Mouse (Mus musculus) heart, adult 8-10 months (tissue): ENCODE measurements around the gene Fam163b. TPM values are rescaled to one million over a fixed set of nuclear protein-coding genes. Genes with fewer than 3 reads are reported as not detected.
A peak's percentile ranks its signal among the peaks of the same experiment; 100 is the strongest.

Source experiments
- DNase-seq: peaks from one replicate; pipeline ENCODE4 v3.0.0; 2022; ENCODE audit warnings: low spot score
- total RNA-seq, 4 experiments: library from RNA; stranded (reverse); gene quantifications; 2 replicates each; pipeline ENCODE4 v1.2.4; 2022

Fam163b gene
- under 1 TPM; 0.27 to 0.63 (median 0.48) TPM for total RNA-seq

DNA sequence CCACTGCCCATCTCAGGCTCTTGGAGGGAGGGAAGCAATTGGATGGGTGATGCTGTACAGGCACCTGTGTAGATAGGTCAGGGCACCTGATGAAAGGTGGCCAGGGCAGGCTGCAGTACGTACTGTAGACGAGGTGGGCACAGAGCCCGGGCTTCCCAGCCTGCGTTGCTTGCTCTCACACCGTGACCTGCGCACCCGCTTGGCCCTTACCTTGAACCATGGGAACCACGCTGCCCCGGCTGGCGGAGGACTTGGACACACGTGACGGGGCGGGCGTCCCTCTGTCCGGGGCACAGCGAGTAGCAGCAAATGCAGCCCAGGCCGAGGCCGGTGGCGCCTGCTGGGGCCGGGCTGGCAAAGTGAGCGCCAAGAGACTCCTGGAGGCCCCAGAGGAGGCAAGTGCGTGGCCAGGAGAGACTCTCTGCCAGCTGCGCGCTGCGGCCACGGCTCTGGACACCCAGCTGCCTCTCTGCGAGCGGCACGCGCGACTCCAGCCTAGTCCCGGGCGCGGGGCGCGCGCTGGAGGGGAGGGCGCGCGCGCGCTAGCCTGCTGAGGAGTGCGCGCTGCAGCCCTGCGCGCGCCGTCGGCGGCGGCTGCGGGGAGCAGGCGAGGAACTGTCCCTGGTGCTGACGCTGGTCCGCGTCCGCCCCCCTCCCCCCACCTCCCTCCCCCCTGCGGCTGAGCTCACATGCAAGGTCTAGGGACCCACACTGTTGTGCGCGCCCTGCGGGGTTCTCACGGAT, at the start of gene Fam163b:
TSS of gene Fam163b (minus strand) at position 542 of the 744 bp plus-strand sequence.
- no peak for DNase-seq

DNA sequence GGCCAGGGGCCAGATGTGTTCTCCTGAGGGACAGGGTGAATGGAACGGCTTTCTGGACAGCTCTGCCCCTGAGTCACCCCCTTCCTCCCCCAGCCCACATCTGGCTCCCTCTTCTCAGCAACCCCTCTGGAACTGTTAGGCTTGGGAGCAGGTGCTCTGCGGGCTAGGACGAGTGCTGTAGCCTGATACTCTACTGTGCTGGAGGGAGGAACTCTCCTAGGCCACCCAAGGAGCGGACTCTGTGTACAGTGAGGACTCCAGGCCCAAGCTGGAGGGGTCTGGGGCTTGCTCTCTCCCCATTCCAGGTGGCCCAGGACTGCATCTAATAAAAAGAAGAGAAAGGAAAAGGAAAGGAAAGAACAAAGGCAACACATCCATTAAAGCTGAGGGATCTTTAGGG, 47.7 kb upstream of the Fam163b start:
- no peak for DNase-seq

DNA sequence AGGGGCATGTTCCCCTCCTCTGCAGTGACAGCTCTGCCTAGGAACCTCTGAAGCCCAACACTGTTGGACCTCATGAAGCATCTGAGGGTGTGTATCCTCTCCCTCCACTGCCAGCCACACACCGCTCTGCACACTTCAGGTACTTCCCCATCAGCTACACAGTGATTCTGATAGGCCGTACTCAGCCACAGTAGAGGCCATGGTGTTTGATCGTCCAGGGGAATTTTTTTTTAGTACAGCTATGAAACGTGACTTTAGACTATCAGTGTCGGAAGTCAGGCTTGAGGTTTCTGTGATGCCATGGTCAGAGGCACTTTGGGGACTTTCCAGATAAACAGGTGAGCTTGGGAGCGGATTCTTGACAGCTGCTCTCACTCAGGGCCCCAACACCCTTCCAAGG, 45.2 kb upstream of the Fam163b start:
- no peak for DNase-seq

DNA sequence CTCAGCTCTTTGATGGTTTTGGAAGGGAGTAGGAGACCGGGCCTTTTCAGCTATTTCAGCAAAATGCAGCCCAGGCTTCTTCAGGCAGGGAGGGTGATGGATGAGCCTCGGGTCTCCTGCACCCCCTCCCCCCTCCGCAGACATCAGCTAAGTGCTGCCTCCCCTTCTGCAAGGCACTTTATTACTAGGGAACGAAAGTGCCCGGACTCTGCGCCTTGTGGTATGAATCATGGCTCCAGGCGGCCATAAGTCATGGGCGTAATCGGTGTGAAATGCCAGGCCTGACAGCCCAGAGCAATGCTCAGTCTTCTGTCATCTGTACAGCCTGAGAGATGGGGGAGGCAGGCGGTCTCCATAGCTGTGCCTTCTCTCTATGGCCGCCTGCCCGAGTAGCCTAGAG, 41.4 kb upstream of the Fam163b start:
- no peak for DNase-seq

DNA sequence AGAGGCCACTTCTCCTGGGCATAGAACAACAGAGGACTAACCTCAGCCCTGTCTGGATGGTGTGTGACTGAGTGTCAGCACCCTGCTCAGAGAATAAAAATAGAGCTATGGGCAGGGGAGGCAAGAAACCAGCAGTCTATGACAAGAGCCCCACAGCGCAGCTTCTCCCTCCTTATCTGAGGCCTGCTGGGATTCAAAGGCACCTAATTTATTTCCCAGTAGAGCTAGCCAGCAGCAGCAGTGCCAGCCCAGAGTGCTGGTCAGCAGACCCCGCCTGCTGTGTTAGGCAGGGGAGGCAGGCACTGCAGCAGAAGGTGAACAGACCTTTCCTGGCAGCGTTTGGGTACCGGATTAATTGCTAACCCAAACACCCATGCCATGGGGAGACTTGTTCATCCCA, 39.6 kb upstream of the Fam163b start:
- DNase-seq = peak; percentile 54

DNA sequence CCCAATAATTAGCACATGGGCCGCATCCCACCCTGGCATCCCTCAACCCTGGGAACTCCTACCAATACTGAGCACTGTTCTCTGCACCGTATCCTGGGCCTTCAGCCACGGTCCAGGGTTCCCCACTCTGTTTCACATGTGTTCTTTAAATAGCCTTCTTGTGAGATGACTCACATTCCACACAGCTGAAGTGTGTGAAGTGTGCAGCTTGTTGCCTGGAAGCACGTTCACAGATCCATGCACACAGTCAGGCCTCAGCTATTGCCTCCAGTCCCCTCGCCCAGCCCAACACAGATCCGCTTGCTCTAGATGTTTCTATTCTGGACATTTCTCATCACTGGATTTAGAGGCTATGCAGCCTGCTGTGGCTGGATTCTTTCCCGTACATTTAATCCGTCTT, 36.8 kb upstream of the Fam163b start:
- DNase-seq = no peak

DNA sequence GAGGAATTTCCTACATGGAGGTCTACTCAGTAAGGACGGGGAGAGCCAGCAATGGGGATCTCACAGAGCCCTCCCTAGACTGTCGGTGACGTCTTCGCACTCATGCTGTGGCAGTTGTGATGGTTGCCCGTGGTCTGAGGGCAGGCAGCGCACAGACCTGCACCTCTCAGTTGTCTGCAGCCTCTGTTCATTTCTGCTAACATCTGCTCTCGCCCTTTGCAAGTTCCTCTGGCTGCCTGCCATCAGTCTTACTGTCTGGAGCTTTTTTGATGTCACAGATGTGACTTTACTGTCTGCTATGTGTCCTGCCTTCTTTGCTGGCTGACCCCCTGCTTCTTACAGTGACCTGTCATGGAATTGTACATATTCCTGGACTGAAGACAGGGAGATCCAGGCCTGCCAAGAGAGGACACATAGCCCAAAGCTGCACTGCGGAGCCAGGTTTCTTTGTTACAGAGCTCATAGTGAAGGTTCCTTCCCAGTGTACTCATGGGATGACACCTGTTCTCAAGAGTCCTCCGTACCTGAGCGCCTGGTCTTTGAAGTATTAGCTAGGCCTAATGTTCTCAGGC, 33.5 kb upstream of the Fam163b start:
- DNase-seq = no peak

DNA sequence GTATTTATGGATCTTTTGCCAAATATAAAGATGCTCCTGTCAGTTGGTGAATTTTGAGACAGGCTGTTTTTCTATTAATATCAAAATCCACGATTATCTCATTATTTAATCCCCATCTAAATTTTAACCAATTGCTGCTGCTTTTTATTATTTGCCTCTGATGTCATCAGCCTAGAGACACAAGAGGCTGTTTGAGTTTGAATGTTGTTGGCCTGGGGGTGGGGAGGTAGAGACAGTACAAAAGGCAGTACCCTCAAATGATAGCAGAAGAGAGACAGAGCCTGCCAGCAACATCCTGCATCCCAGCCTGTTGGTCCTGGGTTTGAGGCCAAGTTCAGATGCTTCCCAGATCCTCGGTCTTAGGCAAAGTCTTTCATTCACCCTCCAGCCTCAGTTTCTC, 32.0 kb upstream of the Fam163b start:
- no peak for DNase-seq

DNA sequence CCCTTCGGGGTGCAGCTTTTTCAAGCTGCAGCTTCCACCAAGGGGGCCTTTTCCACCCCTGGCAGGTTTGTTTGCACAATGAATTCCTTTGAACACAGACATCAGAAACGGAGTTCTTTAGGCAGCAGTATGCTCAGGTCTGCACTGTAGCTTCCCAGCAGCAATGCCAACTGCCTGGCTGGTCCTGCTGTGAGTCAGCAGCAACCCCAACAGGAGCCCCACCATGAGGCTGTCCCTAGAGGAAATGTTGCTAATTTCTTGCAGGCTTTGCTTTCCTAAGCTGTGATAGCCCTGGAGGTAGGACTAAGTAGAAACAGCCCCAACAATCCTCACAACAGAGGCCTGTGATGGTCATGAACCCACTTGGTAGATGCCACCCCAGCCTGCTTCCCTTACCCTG, 24.7 kb upstream of the Fam163b start:
- DNase-seq = no peak

DNA sequence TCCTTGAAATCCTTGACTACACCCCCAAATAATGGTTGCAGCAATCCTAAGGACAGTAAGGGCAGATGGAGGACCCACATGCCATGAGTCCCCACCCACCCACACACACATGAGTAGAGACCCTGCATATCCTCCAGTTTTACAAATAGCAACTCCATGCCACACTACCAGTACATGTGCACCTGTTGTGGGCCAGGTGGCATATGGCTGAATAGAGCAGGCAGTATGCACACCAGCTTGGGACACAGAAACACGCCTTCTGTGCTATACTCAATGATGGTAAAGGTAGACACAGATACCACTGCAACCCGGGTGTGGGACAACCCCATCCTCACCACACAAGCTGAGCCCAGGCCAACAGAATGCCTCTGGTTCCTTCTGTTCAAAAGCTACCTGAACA, 23.8 kb upstream of the Fam163b start:
- no peak for DNase-seq

DNA sequence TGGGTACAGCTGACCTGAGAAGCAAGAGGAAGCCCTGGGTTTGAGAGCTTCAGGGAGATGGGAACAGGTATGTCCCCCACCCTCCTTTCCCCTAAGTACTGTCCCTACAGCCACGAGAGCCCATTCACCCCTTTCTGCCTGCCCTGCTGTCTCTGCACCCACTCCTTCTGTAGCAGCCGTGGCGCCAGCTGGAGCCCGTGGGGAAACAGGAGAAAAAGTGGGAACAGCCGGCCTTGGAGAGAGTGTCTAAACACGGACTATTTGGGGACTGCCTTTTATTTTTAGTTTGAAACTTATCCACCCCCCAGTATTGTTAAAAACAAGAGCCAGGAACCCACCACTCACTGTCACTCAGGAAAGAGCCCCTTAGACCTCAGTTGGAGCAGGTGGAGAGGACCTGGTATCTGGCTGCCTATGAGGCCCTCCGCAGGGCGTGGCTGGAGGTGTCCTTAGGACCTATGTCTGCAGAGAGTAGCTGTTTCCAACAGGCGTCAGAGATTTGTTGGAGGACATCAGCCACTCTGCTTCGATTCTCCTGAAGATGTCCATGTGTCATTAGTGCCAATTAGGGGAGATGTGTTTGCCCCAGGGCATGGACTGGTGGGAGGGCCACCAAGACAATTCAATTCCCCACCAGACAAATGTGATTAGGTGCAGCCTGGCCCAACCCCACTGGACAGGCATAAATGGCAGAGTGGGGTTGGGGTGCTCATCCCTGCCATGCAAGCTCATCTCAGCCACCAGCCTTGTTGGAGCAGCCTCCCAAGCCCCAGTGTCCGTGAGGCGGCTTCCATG, 22.7 kb upstream of the Fam163b start, which contains the start of gene Dbh:
TSS of gene Dbh (plus strand) at position 438 of the 795 bp plus-strand sequence.
- DNase-seq = no peak

DNA sequence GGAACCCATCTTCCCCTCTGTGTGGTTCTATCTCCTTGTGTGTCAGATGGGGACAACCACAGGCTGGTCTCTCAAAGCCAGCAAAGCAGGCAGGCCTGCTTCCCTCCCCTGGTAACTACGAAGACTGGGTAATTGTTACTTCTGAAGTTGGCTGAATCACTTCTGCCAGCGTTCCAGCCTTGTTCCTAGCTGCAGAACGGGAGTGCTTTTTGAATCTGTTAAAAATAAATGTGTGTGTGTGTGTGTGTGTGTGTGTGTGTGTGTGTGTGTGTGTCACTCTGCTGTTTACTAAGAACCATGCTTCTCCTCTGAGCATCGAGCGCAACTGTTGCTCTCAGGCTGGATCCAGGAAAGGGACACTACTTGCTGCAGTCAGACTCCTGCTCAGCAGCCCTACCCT, 21.6 kb upstream of the Fam163b start:
- no peak for DNase-seq

DNA sequence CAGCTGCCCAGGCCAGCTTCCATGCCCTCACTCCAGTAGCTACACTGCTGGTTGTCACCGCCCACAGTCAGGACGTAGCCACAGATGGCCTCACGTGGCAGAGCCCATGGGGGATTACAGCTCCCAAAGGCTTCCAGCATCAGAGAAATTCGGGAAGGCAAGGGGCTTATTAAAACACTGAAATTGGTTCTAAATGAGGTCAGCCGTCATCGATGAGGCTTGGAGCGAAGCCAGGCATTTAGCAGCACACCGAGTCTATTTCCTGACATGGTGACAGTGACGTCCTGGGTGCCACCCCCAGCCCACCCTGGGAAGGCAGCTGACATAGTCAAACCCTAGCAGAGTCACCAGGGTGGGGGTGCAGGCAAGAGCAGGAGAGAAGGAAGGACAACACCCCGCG, 20.4 kb upstream of the Fam163b start:
- DNase-seq = no peak

DNA sequence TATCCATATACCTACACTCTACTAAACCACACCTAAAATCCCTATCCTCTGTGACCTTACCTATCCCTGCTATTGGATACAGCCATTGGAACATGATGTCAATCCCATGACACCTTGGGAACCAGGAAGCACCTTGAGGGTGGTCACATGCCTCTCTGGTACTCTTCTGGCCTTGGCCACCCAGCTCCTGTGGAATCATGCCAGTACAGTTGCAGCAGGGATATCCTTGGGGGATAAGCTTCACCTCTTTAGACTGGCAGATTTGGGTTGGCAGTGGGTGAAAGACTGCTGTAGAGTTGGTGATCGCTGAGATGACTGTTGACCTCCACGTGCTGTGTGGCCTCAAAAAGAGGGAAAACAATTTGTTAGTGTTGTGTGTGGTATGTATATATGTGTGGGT, 19.2 kb upstream of the Fam163b start:
- no peak for DNase-seq

DNA sequence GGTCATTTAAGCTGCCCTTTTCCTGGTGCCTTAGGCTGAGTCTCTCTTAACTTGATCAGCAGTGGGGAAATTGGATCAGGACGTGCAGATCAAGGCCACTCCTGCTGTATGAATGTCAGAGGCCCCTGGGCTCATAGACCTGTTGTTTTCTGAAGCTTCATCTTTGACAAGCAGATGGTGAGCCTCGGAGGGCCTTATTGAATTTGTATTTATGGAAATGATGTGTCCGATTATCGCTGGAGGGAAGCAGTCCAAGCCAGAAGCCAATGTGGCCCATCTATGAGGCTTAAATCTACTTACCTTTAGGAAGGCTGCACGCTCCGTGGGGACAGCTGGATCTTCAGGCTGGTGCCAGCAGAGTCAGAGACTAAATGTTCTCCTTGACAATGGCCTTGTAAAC, 14.3 kb upstream of the Fam163b start:
- DNase-seq = no peak

DNA sequence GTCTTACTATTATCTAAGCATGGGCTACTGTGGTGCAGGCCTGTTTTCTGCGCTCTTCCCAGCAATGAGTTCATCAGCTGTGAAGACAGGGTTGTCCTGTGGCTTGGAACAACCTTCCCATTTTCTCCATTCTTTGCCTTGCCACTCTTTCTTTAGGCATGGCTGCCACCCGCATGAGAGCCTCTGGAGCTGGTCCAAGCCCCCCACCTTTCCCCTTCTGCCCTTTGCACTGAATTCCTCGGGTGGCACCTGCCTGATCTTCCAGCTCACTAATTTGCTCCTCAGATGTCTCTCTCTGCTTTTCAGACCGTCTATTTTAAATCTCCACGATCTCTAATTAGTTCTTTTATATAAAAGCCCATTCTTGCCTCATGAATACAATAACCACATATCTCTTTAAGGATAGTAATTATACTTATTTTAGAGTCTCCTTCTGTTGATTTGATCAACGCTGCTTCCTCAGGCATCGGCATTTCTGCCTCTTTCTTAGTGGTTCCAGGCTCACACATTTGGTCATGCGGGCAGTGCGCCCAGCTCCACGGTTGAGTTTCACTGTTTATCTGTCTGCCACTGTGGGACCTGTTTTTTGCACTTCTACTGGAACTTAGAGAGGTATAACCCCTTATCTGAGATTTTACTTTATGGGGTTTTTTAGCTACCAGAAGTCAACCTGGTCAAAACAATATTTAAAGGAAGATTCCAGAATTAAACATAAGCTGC, 12.3 kb upstream of the Fam163b start:
- no peak for DNase-seq

DNA sequence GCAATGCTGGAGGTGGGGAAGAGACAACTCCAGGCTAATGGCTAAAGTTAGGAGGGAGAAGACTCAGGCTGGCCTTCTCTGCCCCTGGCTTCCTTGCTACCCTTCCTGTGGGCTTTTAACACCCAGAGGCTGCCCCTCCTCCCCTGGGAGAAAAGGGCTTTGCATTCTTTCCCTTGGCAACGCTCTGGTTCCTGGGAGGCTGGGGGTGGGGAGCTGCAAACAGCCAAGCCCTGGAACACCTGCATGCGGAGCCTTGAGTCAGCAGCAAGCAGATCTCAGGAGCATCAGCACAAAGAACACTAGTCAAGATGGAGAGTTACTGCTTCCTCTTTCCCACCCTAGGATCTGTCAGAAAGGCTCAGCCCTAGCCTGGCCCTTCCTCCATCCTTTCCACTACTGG, 7.2 kb upstream of the Fam163b start:
- no peak for DNase-seq

DNA sequence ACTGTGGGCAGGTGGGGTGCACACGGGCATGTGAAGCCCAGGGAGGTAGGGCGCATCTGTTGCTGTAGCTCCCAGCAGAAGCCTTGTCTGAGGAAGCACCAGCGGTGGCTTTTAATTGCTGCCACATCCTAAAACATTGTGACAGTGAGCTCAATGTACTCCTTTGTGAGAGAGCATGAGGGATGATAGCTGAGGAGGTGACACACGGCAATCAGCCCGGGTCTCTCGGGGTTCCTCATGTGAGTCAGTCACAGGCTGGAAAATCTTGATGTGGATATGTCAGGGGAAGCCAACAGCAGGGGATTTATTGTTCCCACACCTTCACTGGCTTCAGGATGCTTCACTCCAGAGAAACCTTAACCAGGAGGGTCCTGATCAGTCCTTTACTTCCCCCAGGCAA, 4.5 kb upstream of the Fam163b start:
- no peak for DNase-seq

DNA sequence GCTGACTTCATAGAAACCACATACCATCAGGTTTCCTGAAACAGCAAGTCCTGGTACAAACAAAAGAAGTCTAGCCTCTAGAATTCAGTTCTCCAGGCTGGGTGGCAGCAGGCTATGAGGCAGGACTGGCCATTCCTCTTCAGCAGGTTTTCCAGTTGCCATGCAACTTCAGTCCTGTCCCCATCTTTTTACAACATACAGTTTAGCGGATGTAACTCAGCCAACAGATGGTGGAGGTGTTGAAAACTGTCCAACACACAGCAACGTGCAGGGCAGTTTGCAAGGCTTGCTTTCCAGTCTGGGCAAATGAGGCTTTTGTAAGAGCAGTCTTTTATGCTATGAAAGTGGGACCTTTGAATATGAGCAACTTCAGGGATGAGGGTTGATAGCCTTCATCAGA, 2.7 kb upstream of the Fam163b start:
- DNase-seq = no peak

DNA sequence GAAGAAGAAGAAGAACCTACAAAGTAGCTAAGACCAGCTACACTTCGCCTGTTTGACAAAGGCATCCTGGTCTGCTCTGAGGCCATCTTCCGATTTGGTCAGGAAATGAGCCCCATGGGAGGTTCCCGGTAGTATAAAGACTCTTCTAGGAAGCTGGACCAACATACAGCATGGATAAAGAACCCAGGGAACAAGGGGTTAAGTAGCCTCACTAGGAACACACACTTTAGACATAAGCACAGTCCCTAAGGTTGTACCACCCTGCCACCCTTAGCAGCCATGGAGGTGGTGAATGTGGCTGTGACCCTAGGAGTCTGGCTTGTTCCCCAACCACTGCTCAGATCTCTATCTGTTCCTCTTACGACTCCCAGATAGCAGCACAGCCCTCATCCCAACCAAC, 3.9 kb downstream of the Fam163b start:
- DNase-seq = no peak

DNA sequence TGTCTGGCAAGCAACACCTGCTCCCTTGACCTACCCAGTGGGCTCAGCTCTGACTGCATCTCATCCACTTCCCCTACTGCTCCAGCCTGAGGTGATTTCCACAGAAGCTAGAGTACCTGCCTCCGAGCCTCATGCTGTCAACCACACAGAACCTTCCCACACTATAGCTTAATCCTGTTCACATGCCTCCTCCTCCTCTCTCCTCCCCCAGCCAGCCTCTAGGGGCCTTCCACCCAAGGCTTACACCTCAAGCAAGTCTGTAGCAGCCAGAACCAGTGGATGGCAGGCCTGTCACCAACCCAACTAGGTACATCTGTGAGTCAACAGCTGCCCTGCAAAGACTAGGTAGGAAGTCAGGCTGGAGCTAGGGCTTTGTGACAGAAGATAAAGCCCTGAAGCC, 5.5 kb downstream of the Fam163b start:
- no peak for DNase-seq

DNA sequence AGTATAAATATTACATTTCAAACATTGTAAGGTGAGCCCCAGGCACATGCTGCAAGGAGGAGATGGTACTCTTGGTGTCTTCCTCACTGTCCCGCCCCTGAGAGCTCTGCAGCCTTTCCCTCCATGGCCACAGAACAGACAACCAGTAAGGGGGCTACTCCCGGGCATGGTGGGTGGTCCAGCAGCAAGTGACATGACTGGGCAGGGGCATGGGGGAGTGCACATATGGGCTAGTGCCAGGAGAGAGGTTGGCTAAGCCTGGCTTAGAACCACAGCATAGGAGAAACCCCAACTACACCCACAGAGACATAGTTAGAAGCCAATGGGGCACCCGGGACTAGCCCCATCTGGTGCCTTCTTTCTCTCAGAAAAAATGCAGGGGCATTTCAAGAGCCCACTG, 6.0 kb downstream of the Fam163b start:
- DNase-seq = no peak
